Mouse (Mus musculus) fat pad, adult 2 months (tissue): ENCODE data around the gene Drd4.
A peak's percentile ranks its signal among the peaks of the same experiment; 100 is the strongest.

Experiments
- DNase-seq: peaks from one replicate; pipeline ENCODE4 v3.0.0-alpha.2; 2011; ENCODE audit warnings: low read depth, low spot score; ENCODE audit errors: extremely low read depth

The Drd4 gene

DNA sequence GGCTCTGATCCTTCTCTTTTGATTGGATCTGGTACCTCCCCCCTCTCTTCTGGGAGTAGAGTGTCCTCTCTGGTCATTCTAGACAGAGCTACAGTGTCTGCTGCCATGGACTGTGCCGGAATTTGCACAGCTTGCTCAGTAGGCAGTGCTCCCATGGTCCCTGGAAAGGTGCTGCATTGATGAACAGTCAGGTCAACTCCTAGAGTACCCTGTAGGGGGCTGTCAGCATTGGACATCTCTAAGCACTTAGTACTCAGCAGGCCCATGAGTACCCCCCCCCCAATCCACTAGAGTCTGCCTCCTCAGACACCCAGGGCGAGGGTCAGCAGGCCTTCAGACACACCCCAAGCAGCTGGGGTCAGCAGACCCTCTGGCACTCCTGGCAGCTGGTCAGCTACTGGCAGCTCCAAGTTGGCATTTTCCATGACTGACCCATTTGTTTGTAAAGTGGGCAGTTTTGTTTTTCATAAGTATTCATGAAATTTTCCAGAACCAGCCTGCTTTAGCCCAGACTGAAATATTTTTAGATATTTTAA, 43.3 kb downstream of the Drd4 start:
- no peak for DNase-seq

DNA sequence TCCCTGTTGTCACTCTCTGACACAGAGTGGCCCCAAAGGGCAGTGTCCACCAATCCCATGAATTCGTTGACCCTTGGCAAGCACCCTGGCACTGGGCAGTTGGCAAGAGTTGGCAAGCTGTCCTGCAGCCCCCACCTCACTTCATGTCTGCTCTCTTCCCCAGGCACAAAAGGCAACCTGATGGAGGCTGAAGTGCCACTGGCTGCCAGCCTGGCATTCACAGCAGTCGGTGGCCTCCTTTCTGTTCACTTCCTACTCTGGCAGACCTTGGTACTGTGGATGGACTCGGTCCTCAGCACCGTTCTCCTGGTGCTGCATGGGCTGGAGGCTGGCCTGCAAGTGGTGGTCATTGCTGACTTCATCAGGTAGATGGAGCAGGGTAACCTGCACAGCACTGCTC, 43.9 kb downstream of the Drd4 start:
- DNase-seq = no peak

DNA sequence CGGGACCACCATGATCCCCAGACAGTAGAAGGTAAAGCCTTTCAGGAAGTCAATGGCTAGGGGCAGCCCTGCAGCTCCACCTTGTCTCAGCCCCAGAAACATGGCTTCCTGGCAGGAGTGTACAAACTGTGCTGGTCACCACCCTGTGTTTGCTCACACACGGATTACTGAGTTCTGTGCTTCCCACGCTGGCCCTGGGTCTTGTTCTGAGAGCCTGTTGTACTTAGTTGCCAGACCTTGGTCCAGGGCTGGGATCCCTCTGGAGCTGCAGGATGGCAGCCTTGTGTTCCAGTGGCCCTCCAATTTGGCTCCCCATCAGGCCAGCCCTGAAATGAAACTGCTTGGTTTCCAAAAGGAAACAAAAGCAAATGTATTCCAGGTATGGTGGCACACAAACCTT, 44.5 kb downstream of the Drd4 start:
- DNase-seq = peak; percentile 34

- DNase-seq = no peak
Measured at GRCm38 (mm10) chr7:141337716-141338416, 46.1 kb downstream of the Drd4 start.

DNA sequence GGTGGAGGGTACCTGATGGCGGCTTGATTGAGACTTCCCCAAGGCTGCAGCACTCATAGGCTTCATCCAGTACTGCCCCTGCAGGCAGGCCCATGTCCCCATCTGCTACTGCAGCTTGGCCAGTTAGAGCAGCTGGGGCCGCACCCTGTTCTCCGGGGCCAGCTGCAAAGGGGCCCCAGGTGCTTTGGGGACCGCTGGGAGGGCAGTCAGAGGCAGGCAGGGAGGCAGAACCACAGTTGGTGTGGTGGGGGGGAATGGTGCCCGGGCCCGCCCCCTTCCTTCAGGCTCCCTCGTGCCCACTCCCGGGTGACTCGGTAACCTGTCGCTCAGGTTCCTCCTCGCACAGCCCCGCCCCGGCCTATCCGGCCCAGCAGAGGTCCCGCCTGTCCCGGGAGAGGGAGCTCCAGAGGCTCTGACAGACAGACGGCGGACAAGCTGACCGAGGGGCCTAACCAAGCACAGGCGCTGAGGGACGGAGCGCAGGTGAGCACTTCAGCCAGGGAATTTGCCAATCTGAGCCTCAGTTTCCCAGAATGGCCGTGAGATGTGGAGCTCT, 46.8 kb downstream of the Drd4 start, which contains the start of gene Eps8l2:
TSS of gene Eps8l2 (plus strand) at position 305 of the 556 bp plus-strand sequence.
- DNase-seq = no peak

DNA sequence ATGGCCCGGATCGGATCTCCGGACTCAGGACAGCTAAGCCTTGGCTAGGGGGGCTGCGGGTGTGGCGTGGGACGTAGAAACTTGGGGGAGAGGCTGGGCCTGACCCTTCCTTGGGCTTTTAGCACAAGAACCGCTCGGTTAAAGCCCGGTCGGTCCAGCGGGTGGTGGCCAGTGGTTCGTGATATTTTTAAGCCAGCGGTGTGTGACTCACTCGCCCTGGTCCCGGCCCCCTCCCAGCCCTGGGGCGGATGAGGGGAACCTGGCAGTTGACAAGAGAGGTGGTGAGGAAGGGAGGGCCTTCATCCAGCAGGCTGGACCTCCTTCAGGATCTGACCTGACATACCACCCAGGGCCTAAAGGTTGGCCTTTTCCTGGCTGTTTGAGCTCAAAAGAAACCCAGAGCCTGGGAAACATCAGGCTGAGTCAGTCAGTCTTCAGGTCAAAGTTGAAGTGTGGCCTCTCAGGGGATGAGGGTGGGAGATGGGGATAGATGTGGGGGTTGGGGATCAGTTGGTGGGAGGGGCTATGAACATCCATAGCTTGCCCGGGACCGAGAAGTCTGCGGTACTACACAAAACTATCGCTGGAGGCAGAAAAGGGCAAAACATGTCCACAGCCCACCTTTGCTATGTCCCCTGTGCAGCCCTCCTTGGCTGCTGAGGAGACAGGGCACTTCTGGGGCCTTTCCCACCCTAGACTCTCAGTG, 47.6 kb downstream of the Drd4 start:
- no peak for DNase-seq

DNA sequence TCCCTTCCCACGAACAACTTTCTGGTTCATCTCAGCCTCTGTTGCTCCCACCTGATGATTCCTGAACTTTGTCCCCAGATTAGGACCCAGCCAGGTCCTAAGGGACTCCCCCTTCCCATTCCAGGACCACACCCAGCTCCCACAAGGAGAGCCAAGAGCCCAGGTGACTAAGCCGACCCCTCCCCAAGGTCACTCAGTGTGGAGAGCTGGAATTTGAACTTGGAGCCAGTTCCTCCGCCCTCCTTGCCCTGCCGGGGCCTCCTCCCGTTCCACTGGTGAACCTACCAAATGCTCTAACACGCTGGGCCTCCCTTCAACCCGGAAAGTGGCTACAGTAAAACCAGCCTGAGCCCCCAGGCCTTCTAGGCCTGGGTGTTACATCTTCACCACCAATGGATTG, 48.2 kb downstream of the Drd4 start:
- no peak for DNase-seq

- no peak for DNase-seq
Measured at GRCm38 (mm10) chr7:141340476-141340875, 48.7 kb downstream of the Drd4 start.

GRCm38 (mm10) chr7:141341689-141342226, 50.0 kb downstream of the Drd4 start:
- DNase-seq = no peak

- DNase-seq = no peak
Measured at GRCm38 (mm10) chr7:141343230-141343629, 51.4 kb downstream of the Drd4 start.

GRCm38 (mm10) chr7:141343696-141344095, 51.9 kb downstream of the Drd4 start:
- no peak for DNase-seq

DNA sequence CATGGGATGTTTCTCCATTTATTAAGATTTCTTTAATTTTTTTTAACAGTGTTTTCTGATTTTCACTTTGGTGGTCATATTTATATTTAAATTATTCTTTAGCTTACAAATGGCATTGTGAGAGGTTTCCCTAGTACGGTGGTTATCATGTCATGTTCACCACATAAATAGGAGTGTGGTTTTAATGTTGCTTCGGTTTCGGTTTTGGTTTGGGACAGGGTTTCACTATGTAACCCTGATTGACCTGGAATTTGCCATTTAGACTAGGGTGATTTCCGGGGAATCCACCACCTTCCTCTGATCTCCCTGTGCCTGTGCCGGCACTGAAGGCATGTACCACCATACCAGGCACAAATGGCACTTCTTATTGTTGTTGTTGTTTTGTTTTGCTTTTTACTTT, 53.0 kb downstream of the Drd4 start:
- no peak for DNase-seq
